Mouse (Mus musculus) myocyte (in vitro differentiated cells): Measurements from ENCODE around the gene Trak1.

Experiments
- CEBPB ChIP-seq: IDR thresholded peaks from 2 replicates; pipeline ENCODE4 v1.6.1; 2011; ENCODE audit warnings: mild to moderate bottlenecking, moderate library complexity; ENCODE audit not compliant: poor library complexity, insufficient read depth, severe bottlenecking
- E2F4 ChIP-seq: IDR thresholded peaks from one replicate; pipeline ENCODE4 v1.6.1; 2011; ENCODE audit warnings: mild to moderate bottlenecking, control low read depth, moderate library complexity; ENCODE audit not compliant: insufficient read depth
- MAX ChIP-seq: IDR thresholded peaks from one replicate; pipeline ENCODE4 v1.6.1; 2011; ENCODE audit warnings: low read depth, mild to moderate bottlenecking, control low read depth
- MYOD1 ChIP-seq, 3 experiments: IDR thresholded peaks; one replicate each; pipeline ENCODE4 v1.6.1; 2011; ENCODE audit warnings: control low read depth in 2 of 3, low read depth in 2 of 3, mild to moderate bottlenecking in 2 of 3, moderate library complexity in 1 of 3; ENCODE audit not compliant: insufficient read length in 2 of 3, control insufficient read depth in 1 of 3
- POLR2A ChIP-seq: IDR thresholded peaks from one replicate; pipeline ENCODE4 v1.6.1; 2011; ENCODE audit warnings: low read depth, mild to moderate bottlenecking, control low read depth, moderate library complexity; ENCODE audit not compliant: insufficient read length
- POLR2AphosphoS2 ChIP-seq: IDR thresholded peaks from one replicate; pipeline ENCODE4 v1.6.1; 2011; ENCODE audit warnings: low read depth, control low read depth; ENCODE audit not compliant: insufficient read length
- REST ChIP-seq: IDR thresholded peaks from one replicate; pipeline ENCODE4 v1.6.1; 2011; ENCODE audit warnings: mild to moderate bottlenecking, control low read depth, moderate library complexity; ENCODE audit not compliant: insufficient read depth, insufficient read length
- SRF ChIP-seq: IDR thresholded peaks from one replicate; pipeline ENCODE4 v1.6.1; 2011; ENCODE audit warnings: low read depth; ENCODE audit not compliant: control insufficient read depth, insufficient read length
- TCF12 ChIP-seq: IDR thresholded peaks from one replicate; pipeline ENCODE4 v1.6.1; 2011; ENCODE audit warnings: mild to moderate bottlenecking, control low read depth; ENCODE audit not compliant: poor library complexity, insufficient read depth, severe bottlenecking
- TCF3 ChIP-seq: IDR thresholded peaks from one replicate; pipeline ENCODE4 v1.6.1; 2011; ENCODE audit warnings: low read depth, control low read depth; ENCODE audit not compliant: insufficient read length
- USF1 ChIP-seq: IDR thresholded peaks from one replicate; pipeline ENCODE4 v1.6.1; 2011; ENCODE audit warnings: low read depth, mild to moderate bottlenecking, control low read depth, moderate library complexity

DNA sequence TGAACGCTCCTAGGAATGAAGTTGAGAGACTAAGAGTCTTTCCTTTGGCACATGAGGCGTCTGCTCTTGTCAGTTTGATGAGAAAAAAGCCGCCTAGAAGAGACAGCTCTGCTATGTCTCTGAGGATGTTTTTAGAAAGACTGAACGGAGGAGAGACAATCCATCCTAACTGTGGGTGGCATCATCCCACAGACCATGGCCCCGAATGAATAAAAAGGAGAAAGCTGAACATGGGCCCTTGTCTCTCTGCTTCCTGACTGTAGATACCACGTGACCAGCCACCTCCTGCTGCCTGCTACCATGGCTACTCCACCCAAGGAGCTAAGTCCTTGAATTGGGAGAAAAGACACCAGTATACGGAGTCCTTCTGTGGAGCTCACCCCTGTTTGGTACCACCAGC, 189.9 kb downstream of the Trak1 start:
- TF ChIP-seq POLR2A (no peak), POLR2AphosphoS2 (no peak), TCF12 (no peak), MYOD1 (IDR thresholded peaks at IDR 0.05; ENCODE audit: control insufficient read depth in 1 of 3, insufficient read length in 2 of 3, low read depth in 2 of 3) (no peak), MAX (no peak), E2F4 (no peak), USF1 (no peak), REST (no peak), CEBPB (no peak), SRF (no peak), TCF3 (no peak)
